Mouse (Mus musculus): ENCODE results near the gene Mfsd13b. TPM values are rescaled to one million over a fixed set of nuclear protein-coding genes. Genes with fewer than 3 reads are reported as not detected.

Mfsd13b gene
- polyA plus RNA-seq, 1 experiment from 2014 or later = 0.50 TPM

DNA sequence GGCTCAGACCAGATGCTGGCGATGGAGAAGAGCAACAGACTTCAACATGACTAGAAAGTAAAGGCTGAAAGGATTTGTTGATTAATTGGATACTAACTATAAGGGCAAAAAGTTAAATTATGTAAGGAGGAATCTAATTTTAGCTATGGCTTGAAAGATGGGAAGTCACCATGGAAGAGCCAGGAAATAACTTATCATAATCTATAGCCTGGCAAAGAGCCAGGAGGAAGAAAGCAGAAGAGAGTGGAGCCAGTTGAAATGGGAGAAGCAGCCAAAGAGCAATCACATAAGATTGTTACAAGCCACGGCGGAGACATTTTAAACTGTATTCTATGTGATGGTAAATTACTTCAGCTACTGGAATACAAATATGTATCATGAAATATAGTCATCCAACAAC, 8.3 kb upstream of the Mfsd13b start:
- no peaks in the 10 kb centered on the region for H3K36me3 ChIP-seq (ENCODE audit: control insufficient read depth, insufficient read depth)
- H3K9ac ChIP-seq (ENCODE audit: low read length) = no peak overlapping the region
- 0 out of 2 replicates have a peak overlapping the region, but pooled peaks have one; percentile 11 for H3K4me2 ChIP-seq (ENCODE audit: low read depth, low read length)
- no peaks in the 10 kb centered on the region for H3K27me3 ChIP-seq (ENCODE audit: control insufficient read depth, insufficient read depth, low read length)
- no peaks in the 10 kb centered on the region for H3K9me3 ChIP-seq (replicated peaks; ENCODE audit: control insufficient read depth, low read length)
- H3K4me3 ChIP-seq (ENCODE audit: low read length) = no peak overlapping the region
- H3K27ac ChIP-seq (ENCODE audit: low read length) = peak overlapping the region; percentile 6
- H3K4me1 ChIP-seq (ENCODE audit: control insufficient read depth, insufficient read depth, low read length) = peaks cover 16% of the 10 kb centered on the region
- WGBS = 64% methylated on average over 3 of the region's 3 CpGs
- no peak for ATAC-seq (replicated peaks; ENCODE audit: extremely low read depth, insufficient read depth, low FRiP score)

DNA sequence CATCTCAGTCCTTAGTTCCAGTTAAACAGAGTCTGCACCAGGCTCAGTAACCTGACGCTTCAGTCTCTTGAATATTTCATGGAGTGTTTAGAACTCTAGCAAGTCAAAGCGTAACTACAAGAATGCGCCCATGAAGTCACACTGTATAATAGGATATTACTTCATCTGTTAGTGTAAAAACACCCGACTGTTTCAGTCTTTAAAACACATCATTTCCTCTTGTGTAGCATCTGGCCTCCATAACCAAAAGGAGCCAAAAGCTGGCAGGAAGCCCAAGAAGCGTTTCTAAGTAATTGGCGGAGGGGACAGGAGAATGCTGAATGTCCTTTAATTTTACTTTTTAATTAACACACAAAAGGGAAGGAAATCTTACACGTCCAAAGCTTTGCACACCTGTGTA, 5.2 kb upstream of the Mfsd13b start:
- 53% methylated on average over 7 of the region's 7 CpGs for WGBS
- ATAC-seq (replicated peaks; ENCODE audit: extremely low read depth, insufficient read depth, low FRiP score) = no peak; the same call in 1 of the 2 replicates
- no peaks in the 10 kb centered on the region for H3K9me3 ChIP-seq (replicated peaks; ENCODE audit: control insufficient read depth, low read length)
- peaks cover 17% of the 10 kb centered on the region for H3K4me1 ChIP-seq (ENCODE audit: control insufficient read depth, insufficient read depth, low read length)
- H3K27me3 ChIP-seq (ENCODE audit: control insufficient read depth, insufficient read depth, low read length) = no peaks in the 10 kb centered on the region
- no peaks in the 10 kb centered on the region for H3K36me3 ChIP-seq (ENCODE audit: control insufficient read depth, insufficient read depth)
- 0 out of 2 replicates have a peak overlapping the region, but pooled peaks have one; percentile 10 for H3K4me2 ChIP-seq (ENCODE audit: low read depth, low read length)
- H3K4me3 ChIP-seq (ENCODE audit: low read length) = no peak overlapping the region
- peak overlapping the region; percentile 81 for H3K27ac ChIP-seq (ENCODE audit: low read length)
- H3K9ac ChIP-seq (ENCODE audit: low read length) = no peak overlapping the region

DNA sequence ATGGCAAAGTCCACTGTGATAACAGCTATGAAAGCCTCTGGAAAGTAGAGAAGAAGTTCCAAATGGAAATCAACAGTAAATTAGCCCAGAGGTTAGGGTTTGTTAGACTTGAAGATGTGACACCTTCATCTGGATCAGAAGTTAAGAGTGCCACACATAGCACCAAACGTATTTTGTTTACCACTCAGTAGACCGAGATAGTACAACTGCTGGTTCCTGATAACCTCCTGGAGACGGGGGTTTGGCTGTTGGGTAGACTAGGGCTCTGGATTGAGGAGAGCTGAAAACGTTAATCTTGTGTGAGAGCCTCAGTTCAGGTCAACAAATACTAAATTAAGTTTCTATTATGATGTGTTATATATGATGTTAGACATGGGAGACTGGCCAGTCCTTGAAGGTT, 2.3 kb upstream of the Mfsd13b start:
- Histone ChIP-seq H3K4me1 (ENCODE audit: control insufficient read depth, insufficient read depth, low read length) (peaks cover 12% of the 10 kb centered on the region), H3K27ac (ENCODE audit: low read length) (no peak overlapping the region), H3K9me3 (replicated peaks; ENCODE audit: control insufficient read depth, low read length) (no peaks in the 10 kb centered on the region), H3K27me3 (ENCODE audit: control insufficient read depth, insufficient read depth, low read length) (no peaks in the 10 kb centered on the region), H3K4me3 (ENCODE audit: low read length) (no peak overlapping the region), H3K4me2 (ENCODE audit: low read depth, low read length) (no peak overlapping the region), H3K36me3 (ENCODE audit: control insufficient read depth, insufficient read depth) (no peaks in the 10 kb centered on the region), H3K9ac (ENCODE audit: low read length) (no peak overlapping the region)
- no peak for ATAC-seq (replicated peaks; ENCODE audit: extremely low read depth, insufficient read depth, low FRiP score)
- WGBS = 66% methylated on average over 4 of the region's 4 CpGs

DNA sequence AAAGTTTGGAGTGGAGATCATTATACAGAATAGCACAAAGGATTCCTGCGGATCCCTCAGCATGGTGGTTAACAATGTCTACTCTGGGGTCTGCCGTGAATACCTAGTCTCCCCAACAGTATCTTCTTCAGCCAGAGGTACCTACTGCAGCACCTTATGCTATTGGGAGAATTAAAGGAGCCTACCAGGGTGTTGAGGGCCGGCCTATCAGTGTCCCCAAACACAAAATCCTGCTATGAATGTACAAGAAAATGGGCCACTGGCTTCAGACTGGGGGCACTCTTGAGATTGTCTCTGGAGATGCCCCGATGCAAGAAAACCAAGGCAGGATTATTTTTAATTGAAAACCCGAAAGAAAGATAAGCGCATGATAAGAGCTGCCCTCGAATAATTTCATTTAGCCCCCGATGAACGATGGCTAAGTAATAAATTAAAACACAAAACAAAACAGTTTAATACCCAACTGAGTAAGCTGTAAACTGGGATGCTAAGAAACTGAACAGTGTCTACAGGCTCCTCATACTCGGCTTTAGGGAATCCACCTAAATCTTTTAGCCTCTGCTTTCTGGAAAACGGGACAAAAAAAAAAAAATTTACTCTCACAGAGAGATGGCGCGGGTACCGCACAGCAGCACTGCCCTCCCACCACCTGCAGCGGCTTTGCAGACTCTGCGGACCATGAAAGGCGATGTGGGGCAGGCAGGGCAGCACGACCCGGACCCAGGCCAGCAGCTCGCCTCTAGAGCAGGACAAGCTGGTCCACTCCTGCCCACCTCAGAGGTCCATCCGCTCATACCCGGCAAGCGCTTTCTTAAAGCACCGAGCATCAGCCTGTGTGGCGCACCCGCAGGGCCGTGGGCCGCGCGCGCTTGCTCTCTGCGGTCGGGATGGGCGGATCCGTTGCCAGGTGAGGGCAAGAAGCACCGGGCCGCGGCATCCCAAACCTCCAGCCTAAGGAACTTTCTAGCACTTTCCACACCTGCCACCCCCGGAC, 1.1 kb upstream of the Mfsd13b start:
- Histone ChIP-seq H3K36me3 (ENCODE audit: control insufficient read depth, insufficient read depth) (no peaks in the 10 kb centered on the region), H3K9ac (ENCODE audit: low read length) (peak overlapping the region; percentile 78), H3K27me3 (ENCODE audit: control insufficient read depth, insufficient read depth, low read length) (no peaks in the 10 kb centered on the region), H3K4me3 (ENCODE audit: low read length) (peak overlapping the region; percentile 80), H3K4me1 (ENCODE audit: control insufficient read depth, insufficient read depth, low read length) (peaks cover 9% of the 10 kb centered on the region), H3K9me3 (replicated peaks; ENCODE audit: control insufficient read depth, low read length) (no peaks in the 10 kb centered on the region), H3K27ac (ENCODE audit: low read length) (no peak overlapping the region), H3K4me2 (ENCODE audit: low read depth, low read length) (peak overlapping the region; percentile 84)
- WGBS = 6% methylated on average over 39 of the region's 39 CpGs
- peak; percentile 38 for ATAC-seq (replicated peaks; ENCODE audit: extremely low read depth, insufficient read depth, low FRiP score)

DNA sequence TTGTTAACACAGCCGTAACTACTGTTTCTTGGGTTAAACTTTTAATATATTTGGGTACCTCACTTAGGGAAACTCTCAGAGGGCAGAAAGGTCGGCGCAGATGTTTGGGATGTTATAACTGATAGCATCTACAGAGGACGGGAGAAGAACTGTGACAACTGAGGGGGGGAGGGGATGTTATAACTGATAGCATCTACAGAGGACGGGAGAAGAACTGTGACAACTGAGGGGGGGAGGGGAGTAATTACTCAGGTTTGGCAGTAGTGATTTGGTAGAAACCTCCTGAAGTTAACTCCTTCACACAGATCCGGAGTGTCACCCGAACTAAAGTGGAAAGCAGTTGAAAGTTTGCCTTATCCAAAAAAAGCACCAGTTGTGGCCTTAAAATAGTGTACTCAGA, 659 bp downstream of the Mfsd13b start:
- Histone ChIP-seq H3K4me2 (ENCODE audit: low read depth, low read length) (peak overlapping the region; percentile 84), H3K4me1 (ENCODE audit: control insufficient read depth, insufficient read depth, low read length) (peaks cover 4% of the 10 kb centered on the region), H3K36me3 (ENCODE audit: control insufficient read depth, insufficient read depth) (no peaks in the 10 kb centered on the region), H3K9ac (ENCODE audit: low read length) (peak overlapping the region; percentile 82), H3K27ac (ENCODE audit: low read length) (peak overlapping the region; percentile 61; the same call in 1 of the 2 replicates), H3K4me3 (ENCODE audit: low read length) (peak overlapping the region; percentile 80), H3K27me3 (ENCODE audit: control insufficient read depth, insufficient read depth, low read length) (no peaks in the 10 kb centered on the region), H3K9me3 (replicated peaks; ENCODE audit: control insufficient read depth, low read length) (no peaks in the 10 kb centered on the region)
- 5% methylated on average over 7 of the region's 7 CpGs for WGBS
- no peak for ATAC-seq (replicated peaks; ENCODE audit: extremely low read depth, insufficient read depth, low FRiP score)

DNA sequence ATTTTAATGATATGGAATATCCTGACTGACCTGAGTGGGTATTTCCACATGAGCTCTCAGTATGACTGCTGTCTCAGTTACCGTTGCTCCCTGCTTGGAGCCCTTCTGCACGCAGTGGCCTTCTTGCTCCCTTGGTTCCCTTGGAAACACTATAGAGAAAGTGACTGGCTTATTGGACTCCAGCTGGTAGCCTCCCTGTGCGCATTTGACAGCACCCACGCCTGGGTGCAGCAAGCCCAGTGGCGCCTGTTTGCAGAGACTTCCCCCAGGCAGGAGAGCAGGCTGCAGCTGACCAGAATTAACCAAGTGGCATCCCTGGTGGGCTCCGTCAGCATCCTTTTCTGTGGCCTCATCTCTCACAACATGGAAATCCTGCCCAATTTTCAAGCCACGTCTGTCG, 8.9 kb downstream of the Mfsd13b start:
- no peaks in the 10 kb centered on the region; the same call in 1 of the 2 replicates for H3K27me3 ChIP-seq (ENCODE audit: control insufficient read depth, insufficient read depth, low read length)
- no peak overlapping the region for H3K4me2 ChIP-seq (ENCODE audit: low read depth, low read length)
- H3K9me3 ChIP-seq (replicated peaks; ENCODE audit: control insufficient read depth, low read length) = no peaks in the 10 kb centered on the region
- 77% methylated on average over 8 of the region's 8 CpGs for WGBS
- H3K36me3 ChIP-seq (ENCODE audit: control insufficient read depth, insufficient read depth) = no peaks in the 10 kb centered on the region
- no peaks in the 10 kb centered on the region for H3K4me1 ChIP-seq (ENCODE audit: control insufficient read depth, insufficient read depth, low read length)
- H3K4me3 ChIP-seq (ENCODE audit: low read length) = no peak overlapping the region
- no peak overlapping the region for H3K9ac ChIP-seq (ENCODE audit: low read length)
- H3K27ac ChIP-seq (ENCODE audit: low read length) = no peak overlapping the region
- no peak for ATAC-seq (replicated peaks; ENCODE audit: extremely low read depth, insufficient read depth, low FRiP score)

DNA sequence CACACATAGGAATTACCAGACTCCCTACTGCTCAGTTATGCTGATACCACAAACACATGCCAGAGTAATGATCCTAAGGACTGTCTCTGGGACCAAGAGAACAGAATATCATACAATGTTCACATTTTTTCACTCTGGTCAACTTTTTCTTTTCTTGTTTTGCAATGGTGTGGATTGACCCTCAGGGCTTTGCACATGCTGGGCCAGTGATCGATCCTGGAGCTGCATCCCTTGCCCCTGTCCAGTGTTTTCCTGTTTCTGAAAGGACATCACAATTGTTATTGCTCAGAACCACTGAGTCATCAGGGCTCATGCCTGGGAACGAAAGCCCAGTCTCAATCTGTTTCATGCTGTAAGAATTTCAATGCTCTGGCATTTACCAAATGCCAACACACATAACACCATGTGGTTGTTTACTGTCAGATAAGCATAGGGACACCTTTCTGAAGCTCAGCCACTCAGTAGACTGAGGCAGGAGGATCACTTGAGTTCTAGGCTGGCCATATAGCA, 16.8 kb downstream of the Mfsd13b start:
- 63% methylated on average over 2 of the region's 2 CpGs for WGBS
- Histone ChIP-seq H3K4me3 (ENCODE audit: low read length) (no peak overlapping the region), H3K4me1 (ENCODE audit: control insufficient read depth, insufficient read depth, low read length) (no peaks in the 10 kb centered on the region), H3K27me3 (ENCODE audit: control insufficient read depth, insufficient read depth, low read length) (no peaks in the 10 kb centered on the region), H3K27ac (ENCODE audit: low read length) (no peak overlapping the region), H3K4me2 (ENCODE audit: low read depth, low read length) (no peak overlapping the region), H3K36me3 (ENCODE audit: control insufficient read depth, insufficient read depth) (no peaks in the 10 kb centered on the region), H3K9ac (ENCODE audit: low read length) (no peak overlapping the region), H3K9me3 (replicated peaks; ENCODE audit: control insufficient read depth, low read length) (no peaks in the 10 kb centered on the region)
- no peak for ATAC-seq (replicated peaks; ENCODE audit: extremely low read depth, insufficient read depth, low FRiP score)

DNA sequence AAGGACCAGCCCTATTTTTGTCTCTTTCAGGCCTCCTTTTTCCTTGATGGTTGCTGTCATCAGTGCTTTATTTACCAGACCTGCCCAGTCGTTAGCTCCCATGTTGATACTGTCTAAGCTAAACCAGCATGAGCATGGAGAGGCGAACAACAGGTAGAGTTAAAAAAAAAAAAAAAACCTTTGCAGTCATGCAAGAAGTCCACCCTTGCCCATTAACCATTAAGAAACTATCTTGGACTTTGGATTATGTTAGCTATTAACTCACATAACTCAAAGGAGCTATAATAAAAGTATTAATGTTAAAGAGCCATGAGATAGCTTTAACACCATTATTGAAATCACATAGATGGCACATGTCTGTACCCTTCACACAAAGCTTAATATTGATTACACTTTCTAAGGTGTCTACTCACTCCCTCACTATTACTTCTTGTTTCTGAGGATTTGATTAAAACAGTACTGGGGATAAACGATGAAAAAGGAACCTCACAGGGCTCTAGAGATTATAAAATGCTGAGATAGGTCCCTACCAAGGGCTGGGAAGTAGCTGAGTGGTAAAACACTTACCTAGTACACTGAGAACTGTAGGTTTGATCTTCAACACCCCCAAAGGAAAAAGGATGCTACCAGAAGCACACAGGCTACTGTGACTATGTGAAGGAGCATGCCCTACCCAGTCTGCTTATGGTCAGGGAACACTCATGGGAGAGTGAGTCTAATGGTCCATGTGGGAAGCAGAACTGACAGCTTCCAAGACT, 17.9 kb downstream of the Mfsd13b start:
- Histone ChIP-seq H3K4me3 (ENCODE audit: low read length) (no peak overlapping the region), H3K9ac (ENCODE audit: low read length) (no peak overlapping the region), H3K27me3 (ENCODE audit: control insufficient read depth, insufficient read depth, low read length) (no peaks in the 10 kb centered on the region), H3K36me3 (ENCODE audit: control insufficient read depth, insufficient read depth) (no peaks in the 10 kb centered on the region), H3K4me2 (ENCODE audit: low read depth, low read length) (no peak overlapping the region), H3K9me3 (replicated peaks; ENCODE audit: control insufficient read depth, low read length) (no peaks in the 10 kb centered on the region), H3K4me1 (ENCODE audit: control insufficient read depth, insufficient read depth, low read length) (no peaks in the 10 kb centered on the region), H3K27ac (ENCODE audit: low read length) (no peak overlapping the region)
- no peak for ATAC-seq (replicated peaks; ENCODE audit: extremely low read depth, insufficient read depth, low FRiP score)
- 63% methylated on average over 3 of the region's 3 CpGs for WGBS

Measured in heart, embryonic 16.5 days (tissue).